Mouse (Mus musculus) layer of hippocampus, adult 9-11 months (tissue): ENCODE measurements around the gene Clip3.

Experiments used
- DNase-seq: peaks from one replicate; pipeline ENCODE4 v3.0.0; 2022

Clip3 gene

DNA sequence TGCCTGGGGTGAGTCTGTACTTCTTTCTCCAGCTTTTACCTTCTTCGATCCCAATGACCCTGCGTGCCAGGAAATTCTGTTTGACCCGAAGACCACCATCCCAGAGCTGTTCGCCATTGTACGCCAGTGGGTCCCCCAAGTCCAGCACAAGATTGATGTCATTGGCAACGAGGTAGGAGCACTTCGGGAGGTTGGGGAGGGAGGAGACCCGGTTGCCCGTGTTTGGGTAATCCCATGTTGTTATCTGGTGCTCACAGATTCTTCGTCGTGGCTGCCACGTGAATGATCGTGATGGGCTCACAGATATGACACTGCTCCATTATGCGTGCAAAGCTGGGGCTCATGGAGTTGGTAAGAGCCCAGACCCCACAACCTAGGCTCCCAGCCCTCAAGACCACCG lies 5.3 kb downstream of the Clip3 start:
- no peak for DNase-seq

DNA sequence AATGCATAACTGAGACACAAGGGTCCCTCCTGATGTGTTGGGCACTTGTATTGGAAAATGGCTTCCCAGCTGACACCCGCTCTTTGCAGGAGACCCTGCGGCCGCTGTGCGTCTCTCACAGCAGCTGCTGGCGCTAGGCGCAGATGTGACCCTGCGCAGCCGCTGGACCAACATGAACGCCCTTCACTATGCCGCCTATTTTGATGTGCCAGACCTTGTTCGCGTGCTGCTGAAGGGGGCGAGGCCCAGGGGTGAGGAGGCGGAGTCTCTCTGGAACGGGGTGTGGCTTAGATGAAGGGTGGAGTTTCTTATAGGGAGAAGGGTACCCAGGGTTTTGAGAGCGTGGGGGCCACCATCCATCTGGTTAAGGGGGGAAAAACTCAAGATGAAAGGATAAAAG lies 5.7 kb downstream of the Clip3 start:
- DNase-seq: no peak

DNA sequence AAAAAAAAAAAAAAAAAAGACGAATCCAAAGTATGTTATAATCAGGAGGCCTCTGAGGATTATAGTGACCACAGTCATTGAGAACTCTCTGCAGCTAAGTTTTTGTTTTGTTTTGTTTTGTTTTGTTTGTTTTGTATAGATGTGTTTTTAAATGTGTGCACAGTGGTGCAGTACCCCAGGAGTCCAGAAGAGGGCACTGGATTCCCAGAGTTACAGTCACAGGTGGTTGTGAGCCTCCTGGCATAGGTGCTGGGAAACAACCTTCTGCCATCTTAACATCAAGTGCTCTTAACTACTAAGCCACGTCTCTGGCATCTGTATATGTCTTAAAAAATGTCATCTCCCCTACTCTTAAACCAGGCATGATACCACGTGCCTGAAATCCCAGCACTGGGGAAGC lies 9.4 kb downstream of the Clip3 start:
- no peak for DNase-seq

DNA sequence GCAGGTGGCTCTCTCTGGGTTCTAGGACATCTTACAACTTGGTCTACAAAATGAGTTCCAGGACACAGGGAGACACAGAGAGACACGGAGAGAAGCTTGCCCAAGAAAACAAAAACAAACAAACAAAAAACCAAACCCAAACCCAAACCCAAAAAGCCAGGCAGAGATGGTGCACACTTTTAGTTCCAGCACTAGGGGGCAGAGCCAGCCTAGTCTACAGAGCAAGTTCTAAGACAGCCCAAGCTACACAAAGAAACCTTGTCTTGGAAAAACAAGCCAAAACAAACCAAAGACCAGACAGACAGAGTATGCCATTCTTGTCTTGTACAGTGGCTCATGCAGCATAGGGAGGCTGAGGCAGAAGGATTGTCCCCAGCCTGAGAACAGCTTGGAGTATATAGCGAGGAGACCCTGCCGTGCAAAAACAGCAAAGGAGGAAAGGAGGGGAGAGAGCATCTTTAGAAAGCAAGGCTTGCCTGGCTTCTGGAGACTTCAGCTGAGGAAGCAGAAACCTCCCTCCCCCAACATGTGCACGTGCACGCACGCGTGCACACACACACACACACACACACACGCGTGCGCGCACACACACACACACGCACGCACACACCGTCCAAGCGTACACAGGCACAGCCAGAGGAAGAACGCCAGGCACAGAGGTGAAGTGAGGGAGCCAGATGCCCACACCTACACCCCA lies 14.7 kb downstream of the Clip3 start:
- DNase-seq: no peak

DNA sequence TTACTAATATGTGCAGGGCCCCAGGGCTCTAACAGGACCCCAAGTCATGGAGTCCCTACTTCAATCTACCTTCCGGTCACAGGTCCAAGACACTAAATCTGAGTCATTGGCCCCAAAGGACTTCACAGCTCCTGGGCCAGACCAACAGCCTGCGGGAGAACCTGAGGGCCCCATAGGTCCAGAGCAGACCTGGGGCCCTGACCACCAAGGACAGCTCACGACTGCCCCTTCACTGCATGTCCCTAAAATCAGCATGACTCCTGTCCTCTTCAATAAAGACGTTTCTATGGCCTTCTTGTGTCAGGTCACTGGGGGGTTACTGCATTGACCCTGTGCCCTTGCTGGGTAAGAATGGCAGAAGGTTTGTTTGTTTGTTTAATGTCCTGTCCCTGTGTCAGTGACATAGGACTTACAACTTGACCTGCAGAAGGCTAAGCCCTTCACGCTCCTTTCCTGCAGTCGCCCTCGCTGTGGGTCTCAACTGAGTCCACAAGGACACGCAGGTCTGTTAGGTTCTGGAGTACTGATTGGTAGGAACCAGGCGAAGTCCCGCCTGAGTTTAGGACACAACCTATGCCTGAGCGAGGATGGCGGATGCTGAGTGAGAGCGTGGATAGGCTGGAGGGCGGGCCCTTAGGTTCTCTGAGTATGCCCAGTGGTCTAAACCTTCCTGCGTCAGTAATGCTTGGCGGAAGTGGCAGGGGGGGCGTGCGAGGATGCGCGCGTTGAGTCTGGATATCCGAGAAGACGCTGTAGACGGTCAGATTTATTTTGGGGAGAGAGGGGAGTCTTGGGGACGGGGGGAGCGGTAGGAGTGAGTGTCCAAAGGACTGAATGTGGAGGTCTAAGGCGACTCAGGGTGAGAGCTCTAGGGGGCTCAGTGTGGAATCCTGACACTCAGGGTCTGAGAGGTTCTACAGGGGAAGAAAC lies 16.8 kb downstream of the Clip3 start, which contains the start of gene Alkbh6:
Gene Alkbh6 (plus strand): TSS at position 642 of the 930 bp plus-strand sequence.
- DNase-seq: peak; percentile 98

DNA sequence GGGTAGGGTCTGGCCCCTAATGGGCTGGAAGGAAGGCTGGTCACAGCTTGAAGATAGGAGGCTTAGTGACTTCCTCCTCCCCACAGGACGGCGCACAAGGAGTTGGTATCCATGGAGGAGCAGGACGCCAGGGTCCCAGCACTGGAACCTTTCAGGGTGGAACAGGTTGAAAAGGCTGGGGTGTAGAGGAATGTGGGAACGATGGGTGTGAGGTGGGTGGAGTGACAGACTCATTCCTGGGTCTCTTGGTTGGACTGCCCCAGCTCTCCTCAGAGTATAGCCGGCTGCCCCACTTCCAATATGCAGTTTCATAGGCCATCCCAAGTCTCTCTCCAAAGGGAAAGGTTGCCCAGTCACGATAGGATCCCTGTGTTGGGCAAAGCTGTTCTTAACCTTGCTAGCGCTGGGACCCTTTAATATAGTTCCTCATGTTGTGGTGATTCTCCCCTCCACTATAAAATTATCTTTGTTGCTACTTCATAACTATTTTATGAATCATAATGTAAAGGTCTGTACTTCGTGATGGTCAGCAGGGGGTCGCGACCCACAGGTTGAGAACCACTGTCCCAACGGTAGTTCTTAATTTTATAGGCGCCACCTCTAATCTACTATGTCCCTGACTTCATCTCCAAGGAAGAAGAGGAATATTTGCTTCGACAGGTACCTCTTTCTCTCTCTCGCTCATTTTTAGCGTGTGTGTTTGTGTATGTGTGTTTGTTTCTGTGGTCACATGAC lies 18.0 kb downstream of the Clip3 start:
- no peak for DNase-seq

DNA sequence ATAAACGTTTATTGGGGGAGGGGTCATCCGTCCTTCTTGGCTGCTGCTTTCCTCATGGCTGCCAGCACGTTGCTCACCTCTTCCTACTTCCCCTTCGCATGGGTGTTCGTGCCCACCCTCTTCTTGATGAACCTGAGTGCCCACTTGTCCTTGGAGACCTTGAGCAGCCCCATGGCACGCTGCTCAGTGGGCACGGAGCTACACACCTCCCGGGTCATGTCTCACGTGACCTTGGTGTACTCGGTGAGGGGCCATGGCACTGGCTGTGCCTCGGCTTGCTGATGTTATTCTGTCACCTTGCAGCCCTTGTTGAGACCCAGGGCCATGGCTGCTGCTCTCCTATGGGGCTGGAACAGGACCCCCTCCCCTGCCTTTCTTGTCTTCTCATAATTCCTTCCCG lies 18.6 kb downstream of the Clip3 start:
- no peak for DNase-seq

DNA sequence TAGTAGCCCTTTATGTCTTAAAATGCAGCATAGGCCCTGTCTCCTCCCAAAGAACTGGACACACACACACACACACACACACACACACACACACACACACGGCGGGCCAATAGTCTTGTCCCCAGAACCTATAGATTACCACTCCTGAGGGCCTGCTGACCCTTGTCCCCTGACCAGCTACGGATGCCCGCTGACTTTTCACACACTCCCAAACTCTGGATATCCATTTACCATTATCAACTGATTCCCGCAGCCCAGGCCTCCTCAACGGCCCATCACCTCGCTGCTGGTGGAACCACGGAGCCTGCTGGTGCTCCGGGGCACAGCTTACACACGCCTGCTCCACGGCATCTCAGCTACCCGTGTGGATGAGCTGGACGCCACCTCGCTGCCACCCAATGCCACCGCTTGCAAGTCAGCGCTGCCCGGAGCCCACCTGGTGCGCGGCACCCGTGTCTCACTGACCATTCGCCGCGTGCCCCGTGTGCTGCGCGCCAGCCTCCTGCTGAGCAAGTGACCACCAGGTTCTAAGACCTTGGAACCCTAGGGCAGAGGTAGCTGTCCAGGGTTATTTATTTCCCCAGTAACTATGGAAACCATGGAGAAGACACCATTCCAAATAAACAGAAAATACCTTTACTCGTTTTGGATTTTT lies 22.3 kb downstream of the Clip3 start:
- DNase-seq: no peak

DNA sequence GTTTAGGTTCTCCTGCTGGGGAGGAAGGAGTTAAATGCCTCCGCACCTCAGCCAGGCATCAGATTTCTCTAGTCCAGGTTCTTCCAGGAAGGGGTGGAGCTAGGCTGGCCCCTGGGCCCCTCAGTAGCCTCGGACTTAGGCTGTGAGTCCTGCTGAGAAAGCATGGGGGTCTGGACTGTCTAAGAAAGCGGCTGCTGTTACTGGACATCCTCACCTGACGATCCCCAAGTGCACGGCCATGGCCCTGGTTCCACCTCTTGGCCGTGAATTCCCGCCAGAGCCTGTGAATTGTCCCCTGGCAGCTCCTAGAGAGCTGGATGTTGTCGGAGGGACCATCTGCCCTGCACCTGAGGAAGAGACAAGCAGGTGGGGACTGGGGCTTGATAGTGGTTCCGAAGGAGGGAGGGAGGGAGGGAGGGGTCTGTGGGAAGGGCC lies 23.2 kb downstream of the Clip3 start, which contains the start of gene Syne4:
Gene Syne4 (plus strand): TSS at position 87 of the 435 bp plus-strand sequence.
- DNase-seq: no peak

DNA sequence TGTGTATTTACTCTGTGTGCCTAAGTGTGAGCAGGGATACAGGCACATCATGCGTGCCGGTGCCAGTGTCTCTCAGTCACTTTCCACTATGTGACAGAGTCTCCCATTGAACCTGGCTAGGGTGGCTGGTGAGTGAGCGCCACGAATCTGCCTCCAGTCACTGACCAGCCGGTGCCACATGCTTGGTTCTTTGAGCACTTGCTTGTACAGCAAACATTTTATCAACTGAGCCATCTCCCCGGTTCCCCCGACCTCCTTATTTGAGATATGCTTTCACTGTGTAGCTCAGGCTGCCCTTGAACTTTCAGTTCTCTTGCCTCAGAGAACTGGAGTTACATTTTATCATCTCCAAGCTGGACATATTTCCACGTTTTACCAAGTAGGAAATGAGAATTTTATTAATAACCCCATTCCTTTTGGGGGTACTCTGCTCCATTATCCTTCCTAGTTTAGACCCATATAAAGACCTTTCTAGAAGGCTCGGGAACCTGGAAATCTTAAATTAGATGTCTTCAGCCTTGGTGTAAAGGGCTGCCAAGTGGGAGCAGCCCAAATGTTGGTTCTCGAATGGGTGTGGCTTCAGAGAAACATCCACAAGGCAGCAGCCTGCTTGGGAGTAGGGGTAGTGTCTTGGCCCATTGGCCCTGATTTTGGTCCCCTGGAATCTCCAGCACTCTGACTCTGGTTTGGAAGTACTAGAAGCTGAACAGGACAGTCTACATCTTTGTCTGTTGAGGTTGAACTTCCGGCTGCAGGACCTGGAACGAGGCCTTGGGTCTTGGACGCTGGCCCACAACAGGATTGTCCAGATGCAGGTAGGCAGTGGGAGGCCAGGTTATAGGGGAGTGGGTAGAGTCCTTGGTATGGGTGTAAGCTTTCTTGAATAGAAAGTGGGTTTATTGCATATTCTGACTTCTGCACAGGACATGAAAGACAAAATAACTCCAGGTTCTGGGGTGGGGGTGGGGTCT lies 24.3 kb downstream of the Clip3 start:
- DNase-seq: no peak

DNA sequence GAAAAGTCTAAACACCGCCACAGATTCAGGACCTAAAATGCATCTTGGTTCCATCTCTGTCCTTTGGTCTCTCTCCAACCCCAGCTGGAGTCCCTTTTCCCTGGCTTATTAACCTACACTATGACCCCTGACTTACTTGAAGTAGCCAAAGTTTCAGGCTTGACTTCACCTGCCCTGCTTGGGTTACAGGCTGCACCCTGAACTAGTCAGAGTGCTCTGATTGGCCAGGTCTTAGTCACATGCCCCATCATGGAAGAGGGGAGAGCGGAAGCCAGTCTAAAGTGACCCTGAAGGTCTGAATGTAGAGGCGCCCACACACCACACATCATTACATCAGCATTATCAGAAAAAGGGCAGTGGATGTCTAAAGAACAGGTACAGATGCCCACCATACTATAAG lies 26.6 kb downstream of the Clip3 start:
- DNase-seq: no peak

DNA sequence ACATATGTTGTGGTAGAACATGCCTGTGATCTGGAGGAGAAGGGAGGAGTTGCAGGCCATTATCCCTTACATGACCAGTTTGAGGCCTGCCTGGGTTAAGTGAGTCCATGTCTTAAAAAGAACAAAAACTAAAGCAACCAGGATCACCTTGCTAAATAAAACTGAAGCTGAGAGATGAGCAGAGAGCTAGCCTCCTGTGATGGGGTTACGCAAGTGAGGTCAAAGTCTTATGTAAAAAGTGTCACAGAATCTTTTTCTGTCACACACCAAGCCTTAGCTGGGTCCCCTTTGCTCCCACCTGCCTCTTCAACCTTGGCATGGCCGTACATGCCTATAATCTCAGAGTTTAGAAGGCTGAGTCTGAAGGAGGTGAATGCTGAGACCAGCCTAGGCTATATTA lies 29.4 kb downstream of the Clip3 start:
- no peak for DNase-seq

DNA sequence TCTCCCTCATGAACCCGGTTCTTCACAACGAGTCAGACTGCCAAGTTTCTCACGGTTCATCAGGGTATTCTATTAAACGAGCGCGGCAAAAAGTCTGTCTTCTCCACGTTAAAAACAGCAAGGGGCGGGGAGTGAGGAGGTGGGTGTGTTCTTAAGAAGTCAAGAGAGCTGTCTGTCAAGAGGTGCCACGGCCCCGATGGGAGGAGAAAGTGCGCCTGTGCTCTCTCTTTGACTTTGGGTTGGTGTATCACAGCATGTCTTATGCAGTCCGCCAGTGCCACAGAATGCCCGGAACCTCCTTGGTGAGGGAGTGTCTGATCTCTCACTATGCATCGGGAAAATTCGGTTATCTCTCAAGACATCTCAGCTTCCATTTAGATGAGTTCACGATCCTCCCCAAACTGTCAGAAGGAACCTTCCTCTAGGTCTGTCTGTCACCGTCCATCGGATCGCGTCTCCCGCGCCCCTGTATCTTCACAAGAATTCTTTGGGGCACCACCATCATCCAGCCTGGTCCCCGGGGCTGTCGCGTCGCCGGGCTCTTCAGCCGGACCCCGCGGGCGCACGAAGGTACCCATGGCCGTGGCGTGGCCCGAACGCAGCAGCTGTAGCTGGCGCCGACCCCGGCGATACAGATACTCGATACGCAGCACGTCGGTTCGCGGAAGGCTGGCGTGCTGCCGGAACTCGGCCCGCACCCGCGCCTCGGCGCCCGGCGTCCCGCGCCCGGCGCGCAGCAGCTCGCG lies 30.2 kb downstream of the Clip3 start, which contains the start of gene E130208F15Rik:
Gene E130208F15Rik (plus strand): TSS at position 202 of the 746 bp plus-strand sequence.
- DNase-seq: peak; percentile 79

DNA sequence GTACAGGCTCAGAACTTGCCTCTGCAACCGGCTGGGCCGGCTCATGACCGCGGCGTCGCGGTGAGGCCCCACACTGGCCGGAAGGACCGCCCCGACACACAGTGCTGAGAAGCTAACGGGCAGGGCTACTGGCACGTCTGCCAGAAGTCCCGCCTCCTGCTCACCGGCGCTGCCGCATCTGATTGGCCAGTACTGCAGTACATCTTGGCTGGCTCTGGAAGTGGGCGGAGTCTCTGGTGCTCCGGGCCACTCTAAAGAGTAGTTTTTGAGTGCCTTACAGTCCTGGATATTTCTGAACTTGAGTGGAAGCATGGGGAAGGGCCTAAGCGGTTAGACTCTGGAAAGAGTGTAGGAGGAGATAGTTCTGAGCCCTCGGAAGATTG lies 30.7 kb downstream of the Clip3 start:
- DNase-seq: peak; percentile 99

DNA sequence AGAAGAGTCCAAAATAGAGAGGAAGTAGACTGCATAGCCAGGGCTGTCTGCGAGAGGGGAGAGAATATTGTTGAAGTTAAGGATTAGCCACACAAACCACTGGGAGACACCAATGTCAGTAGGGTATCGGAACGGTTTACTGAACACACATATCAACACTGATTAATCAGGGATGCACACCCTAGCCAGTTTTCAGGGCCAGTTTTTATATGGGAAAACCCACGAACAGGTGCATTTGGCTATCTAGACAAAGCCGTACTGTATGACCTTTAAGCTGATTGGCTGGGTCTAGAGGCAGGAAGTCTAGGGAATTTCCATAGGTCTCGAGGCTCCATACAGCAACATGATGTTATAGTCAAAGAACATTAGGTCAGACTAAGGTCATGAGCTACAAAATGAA lies 31.3 kb downstream of the Clip3 start:
- no peak for DNase-seq

DNA sequence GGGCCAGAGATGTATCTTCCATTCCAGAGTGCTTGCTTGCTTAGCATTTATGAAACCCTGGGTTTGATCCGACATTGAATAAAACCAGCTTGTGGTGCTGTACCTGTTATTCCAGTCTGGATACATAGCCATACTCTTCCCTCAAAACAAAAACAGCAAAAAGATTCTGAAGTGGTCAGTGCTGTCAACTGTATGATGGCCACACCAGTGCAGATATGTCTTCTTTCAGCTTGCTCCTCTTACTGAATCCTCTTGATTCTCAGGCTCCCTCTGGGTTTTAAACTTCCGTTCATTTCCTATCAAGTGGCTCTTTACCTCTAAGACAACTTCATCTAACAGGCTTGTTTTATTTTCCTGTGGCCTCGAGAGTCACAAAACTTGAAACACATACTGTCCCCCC lies 32.3 kb downstream of the Clip3 start, which contains the start of gene Sdhaf1:
Gene Sdhaf1 (minus strand): TSS at position 101 of the 400 bp plus-strand sequence.
- DNase-seq: no peak

DNA sequence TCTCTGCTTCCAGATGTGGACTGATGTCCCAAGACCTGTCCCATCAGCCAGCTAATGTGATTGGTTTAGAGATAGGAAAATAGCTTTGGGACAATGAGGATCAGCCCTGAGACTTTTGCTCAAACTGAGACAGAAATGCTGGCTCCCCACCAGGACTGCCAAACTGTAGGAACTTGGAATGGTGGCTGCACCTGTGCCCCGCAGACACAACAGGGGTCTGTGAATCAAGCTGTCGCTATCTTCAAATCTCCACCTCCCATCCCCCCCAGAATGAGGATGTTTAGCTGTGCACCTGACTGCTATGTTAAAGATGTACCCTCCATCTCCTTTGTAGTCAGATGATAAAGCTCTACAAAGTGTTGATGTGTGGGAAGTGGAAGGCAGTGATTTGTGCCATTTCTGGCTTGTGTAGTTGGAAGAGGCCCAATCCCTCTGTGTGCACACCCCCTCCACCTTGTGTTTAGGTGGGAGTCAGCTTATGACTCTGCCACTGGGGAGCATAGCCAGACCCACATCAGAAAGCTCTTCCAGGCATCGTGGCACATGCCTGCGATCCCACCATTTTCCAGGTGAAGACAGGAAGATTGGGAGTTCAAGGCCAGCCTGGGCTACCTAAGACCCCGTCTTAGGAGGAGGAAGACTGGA lies 32.9 kb downstream of the Clip3 start:
- DNase-seq: peak; percentile 79

DNA sequence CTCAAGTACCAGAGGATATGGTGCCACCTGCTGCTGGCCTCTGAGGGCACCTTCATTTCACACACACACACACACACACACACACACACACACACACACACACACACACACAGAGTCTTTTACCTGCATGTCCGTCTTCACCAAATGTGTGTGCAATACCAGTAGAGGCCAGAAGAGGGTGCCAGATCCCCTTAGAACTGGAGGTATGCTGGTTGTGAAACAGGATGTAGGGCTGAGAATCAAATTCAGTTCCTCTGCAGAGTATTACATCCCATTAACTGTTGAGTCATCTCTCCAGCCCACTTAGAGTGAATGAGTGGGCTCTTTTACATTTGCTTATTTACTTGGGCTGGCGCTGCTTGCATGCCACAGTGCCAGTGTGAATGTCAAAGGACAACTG lies 33.8 kb downstream of the Clip3 start:
- no peak for DNase-seq

DNA sequence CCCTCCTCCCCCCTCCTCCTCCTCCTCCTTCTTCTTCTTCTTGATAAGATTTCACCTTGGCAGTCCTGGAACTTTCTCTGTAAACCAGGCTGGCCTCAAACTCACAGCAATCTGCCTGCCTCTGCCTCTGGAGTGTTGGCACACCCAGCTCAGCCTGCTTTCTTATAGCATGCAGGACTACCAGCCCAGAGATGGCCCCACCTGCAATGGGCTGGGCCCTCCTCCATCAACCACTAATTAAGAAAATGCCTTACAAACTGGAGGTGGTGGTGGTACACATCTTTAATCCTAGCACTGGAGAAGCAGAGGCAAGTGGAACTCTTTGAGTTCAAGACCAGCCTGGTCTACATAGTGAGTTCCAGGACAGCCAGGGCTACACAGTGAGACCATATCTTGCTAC lies 34.9 kb downstream of the Clip3 start:
- no peak for DNase-seq

DNA sequence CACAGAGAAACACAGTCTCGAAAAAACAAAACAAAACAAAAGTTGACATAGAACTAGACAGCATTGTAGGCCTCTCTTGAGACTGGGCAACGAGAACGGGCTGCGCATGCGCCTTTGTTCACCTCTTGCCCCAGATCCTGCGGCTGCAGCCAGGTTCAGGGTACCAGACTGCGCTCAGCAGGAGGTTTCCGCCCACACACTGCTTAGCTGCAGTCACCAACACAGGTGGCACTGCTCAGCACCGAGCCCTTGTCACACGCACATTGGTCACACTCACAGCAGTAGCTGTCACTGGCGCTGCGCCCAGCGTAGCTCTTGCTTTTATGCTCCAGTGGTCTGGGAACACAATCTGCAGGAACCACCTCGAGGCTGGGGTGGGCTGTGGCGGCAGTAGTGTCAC lies 35.6 kb downstream of the Clip3 start:
- no peak for DNase-seq
